Mouse (Mus musculus) testis, adult 10 weeks (tissue): ENCODE results near the gene Cln6. TPM values are rescaled to one million over a fixed set of nuclear protein-coding genes. Genes with fewer than 3 reads are reported as not detected.

Experiments
- polyA plus RNA-seq: library from polyadenylated mRNA; stranded (reverse); fragments of 350-450 nt; fragmentation: Illumina TruSeq; extraction: RNeasy Lipid Tissue Mini Kit (QIAGEN cat#74804); gene quantifications from one replicate; pipeline ENCODE4 v1.2.3, GENCODE M21; 2014; ENCODE audit warnings: low read depth, low replicate concordance

The Cln6 gene
- 14.9 TPM for polyA plus RNA-seq

DNA sequence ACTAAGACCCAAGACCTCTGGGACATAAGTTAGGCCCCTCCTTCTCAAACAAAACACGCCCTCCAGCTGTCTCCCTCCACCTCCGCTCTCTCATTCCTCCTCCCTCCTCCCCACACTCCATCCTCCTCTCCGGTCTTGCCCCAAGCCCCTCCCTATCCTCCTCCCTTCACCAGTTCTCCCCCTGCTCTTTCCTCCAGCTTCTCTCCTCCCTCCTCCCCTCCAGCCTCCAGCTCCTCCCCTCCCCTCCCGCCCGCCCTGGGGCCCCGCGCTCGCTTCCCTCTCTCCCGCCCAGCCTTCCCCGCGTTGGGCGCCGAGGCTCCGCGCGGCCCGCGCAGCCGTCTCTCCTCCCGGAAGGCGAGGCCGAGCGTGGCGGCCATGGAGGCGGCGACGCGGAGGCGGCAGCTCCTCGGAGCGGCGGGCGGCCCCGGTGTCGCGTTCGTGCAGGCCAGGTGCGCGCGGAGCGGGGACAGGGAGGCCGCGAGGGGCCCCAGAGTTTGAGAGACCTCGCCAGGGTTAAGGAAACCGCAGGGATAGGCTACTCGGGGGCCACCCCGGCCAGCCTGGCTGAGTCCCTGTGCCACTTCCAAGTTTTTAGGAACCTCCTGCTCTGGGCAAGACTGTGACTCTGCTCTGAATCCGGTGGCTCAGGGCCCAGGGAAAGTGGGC is at the start of gene Cln6:
Gene Cln6 (plus strand): TSS at position 280 of the 666 bp plus-strand sequence.

DNA sequence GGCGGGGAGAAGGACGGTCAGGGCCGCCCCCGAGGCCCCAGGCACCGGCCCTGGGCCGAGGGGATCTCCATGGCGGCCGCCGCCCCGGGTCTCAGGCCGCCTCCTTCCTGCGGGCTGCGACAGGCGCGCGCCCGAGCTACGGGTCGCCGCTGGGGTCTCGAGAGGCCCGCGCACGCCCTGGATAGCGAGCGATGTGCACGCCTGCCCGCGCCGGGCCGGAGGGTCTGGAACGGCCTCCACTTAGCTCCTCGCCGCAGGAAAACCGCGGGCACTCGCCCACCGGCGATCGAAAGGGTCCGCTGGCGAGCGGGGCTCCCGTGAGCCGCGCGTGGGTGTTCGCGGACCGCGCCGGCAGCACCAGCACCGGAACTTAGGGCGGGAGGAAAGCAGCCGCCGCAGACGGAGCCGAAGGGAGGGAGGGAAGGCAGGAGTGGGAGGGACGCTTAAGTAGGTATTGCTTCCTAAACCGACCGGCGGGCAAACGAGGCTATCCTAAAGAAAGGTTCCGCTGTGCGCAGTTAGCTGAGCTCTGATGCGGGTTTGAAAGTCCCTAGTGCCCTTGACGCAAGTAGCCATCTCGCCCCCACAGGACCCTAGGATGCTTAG is 27.0 kb upstream of the Cln6 start, which contains the start of gene Fem1b:
Gene Fem1b (minus strand): TSS at position 419 of the 606 bp plus-strand sequence.

DNA sequence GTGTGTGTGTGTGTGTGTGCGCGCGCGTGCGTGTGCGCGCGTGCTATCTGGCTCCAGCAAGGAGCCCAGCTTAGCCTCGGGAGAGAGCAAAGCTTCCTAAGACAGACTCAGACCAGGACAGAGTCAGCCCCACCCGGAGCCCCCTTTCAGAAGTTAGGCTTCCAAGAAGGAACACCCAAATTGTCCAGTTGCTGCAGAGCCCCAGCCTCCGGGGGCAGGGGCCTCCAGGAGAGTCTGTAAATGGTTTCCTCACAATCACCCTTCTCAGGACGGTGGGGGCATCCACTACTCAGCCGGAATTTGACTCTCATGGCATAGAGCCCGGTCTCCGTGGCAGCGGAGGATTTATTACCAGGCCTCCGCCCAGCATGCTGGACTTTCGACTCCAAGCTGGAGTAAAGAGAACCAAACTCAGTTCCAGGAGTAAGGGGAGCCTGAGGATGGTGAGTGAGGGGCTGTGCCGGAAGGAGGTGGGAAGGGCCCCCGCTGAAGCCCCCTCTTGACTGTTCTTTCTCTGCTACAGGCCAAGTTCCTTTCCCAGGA is 19.2 kb downstream of the Cln6 start, which contains the start of gene Calml4:
Gene Calml4 (plus strand): TSS at position 362 of the 543 bp plus-strand sequence.

Other genes with a start within 250 kb of the Cln6 start
- gene Itga11, start 161.0 kb upstream of the Cln6 start, polyA plus RNA-seq = 0.08 TPM
- gene Fem1b, start 26.9 kb upstream of the Cln6 start, polyA plus RNA-seq = 86.8 TPM
- 4.8 TPM for gene Calml4, start 19.3 kb downstream of the Cln6 start, polyA plus RNA-seq
- gene Pias1, start 149.1 kb downstream of the Cln6 start, polyA plus RNA-seq = 306 TPM